Mouse (Mus musculus) stomach, postnatal 0 days (tissue): Measurements from ENCODE around the gene Setx. TPM values are rescaled to one million over a fixed set of nuclear protein-coding genes. Genes with fewer than 3 reads are reported as not detected.

Experiments
- ATAC-seq: fragments of 200-750 bp; cut with Nextera tagmentation; 2 replicates; pipeline ENCODE4 v1.8.0; 2017; ENCODE audit not compliant: low FRiP score, low TSS enrichment
- DNase-seq: peaks from one replicate; pipeline ENCODE4 v3.0.0-alpha.2; 2016; ENCODE audit warnings: low spot score
- H3K27ac ChIP-seq: fragments of 300-500 bp; sonication (generic); replicated peaks from 2 replicates; pipeline ENCODE4 v1.5.1; 2014; ENCODE audit warnings: mild to moderate bottlenecking, control low read depth
- H3K27me3 ChIP-seq: fragments of 300-500 bp; sonication (generic); 2 replicates; pipeline ENCODE4 v1.6.1; 2014; ENCODE audit warnings: low read length; ENCODE audit not compliant: control insufficient read depth, insufficient read depth
- H3K36me3 ChIP-seq: fragments of 300-500 bp; sonication (generic); 2 replicates; pipeline ENCODE4 v1.6.1; 2014; ENCODE audit warnings: low read length, mixed read lengths; ENCODE audit not compliant: control insufficient read depth, insufficient read depth
- H3K4me1 ChIP-seq: fragments of 300-500 bp; sonication (generic); replicated peaks from 2 replicates; pipeline ENCODE4 v1.6.1; 2014; ENCODE audit warnings: antibody characterized with exemption; ENCODE audit not compliant: control insufficient read depth, insufficient read depth
- H3K4me2 ChIP-seq: fragments of 300-500 bp; sonication (generic); replicated peaks from 2 replicates; pipeline ENCODE4 v1.6.1; 2014; ENCODE audit warnings: low read depth, mild to moderate bottlenecking, control low read depth, moderate library complexity
- H3K4me3 ChIP-seq: fragments of 300-500 bp; sonication (generic); 2 replicates; pipeline ENCODE4 v1.5.1; 2014; ENCODE audit warnings: low read depth, low read length, control low read depth
- H3K9ac ChIP-seq: fragments of 300-500 bp; sonication (generic); 2 replicates; pipeline ENCODE4 v1.6.1; 2014; ENCODE audit warnings: mild to moderate bottlenecking, low read length, control low read depth, mixed read lengths
- H3K9me3 ChIP-seq: fragments of 300-500 bp; sonication (generic); 2 replicates; pipeline ENCODE4 v1.6.1; 2016; ENCODE audit warnings: low read length; ENCODE audit not compliant: control insufficient read depth
- CTCF ChIP-seq: IDR thresholded peaks from 2 replicates; pipeline ENCODE4 v1.5.1; 2016; ENCODE audit warnings: antibody characterized with exemption, low read depth, mild to moderate bottlenecking, moderate library complexity
- EP300 ChIP-seq: optimal IDR thresholded peaks from 2 replicates; pipeline ENCODE3; 2016; ENCODE audit warnings: antibody characterized with exemption
- WGBS: fragments of 180-500 bp; shearing (Covaris S2); extraction: QIAGEN DNeasy Blood & Tissue Kit; methylation state at CpG from one replicate; pipeline ENCODE4 v1.1.7; 2014; 5-methylcytosine and 5-hydroxymethylcytosine counted together
- polyA plus RNA-seq: library from polyadenylated mRNA; unstranded; fragments of >200 nt; fragmentation: Nextera tagmentation; extraction: Ambion mirVana; gene quantifications from 2 replicates; pipeline ENCODE4 v1.2.1, GENCODE M21; 2015

Setx gene
- polyA plus RNA-seq, 1 experiment from 2014 or later: 4.8 TPM

- ATAC-seq: no peak
- no peaks in the 10 kb centered on the region for H3K4me1 ChIP-seq
- 87% methylated on average over 5 of the region's 5 CpGs for WGBS
- H3K4me2 ChIP-seq: no peak overlapping the region
- H3K27ac ChIP-seq: no peak overlapping the region
- no peak for TF ChIP-seq CTCF
- TF ChIP-seq EP300: no peak
- no peaks in the 10 kb centered on the region for H3K9me3 ChIP-seq
- no peaks in the 10 kb centered on the region for H3K27me3 ChIP-seq
- no peak for DNase-seq
- H3K4me3 ChIP-seq: no peak overlapping the region
- no peak overlapping the region for H3K9ac ChIP-seq
- no peaks in the 10 kb centered on the region for H3K36me3 ChIP-seq
Observed at GRCm38 (mm10) chr2:29218831-29219230, 94.8 kb downstream of the Setx start.

- Histone ChIP-seq H3K4me1 (no peaks in the 10 kb centered on the region), H3K27me3 (no peaks in the 10 kb centered on the region), H3K9me3 (no peaks in the 10 kb centered on the region), H3K4me2 (no peak overlapping the region), H3K9ac (no peak overlapping the region), H3K36me3 (no peaks in the 10 kb centered on the region), H3K27ac (no peak overlapping the region), H3K4me3 (no peak overlapping the region)
- TF ChIP-seq EP300 (no peak), CTCF (no peak)
- no peak for DNase-seq
- ATAC-seq: no peak
- WGBS: 2% methylated on average over 3 of the region's 4 CpGs
Observed at GRCm38 (mm10) chr2:29222302-29222701, 98.3 kb downstream of the Setx start.

- no peak overlapping the region for H3K27ac ChIP-seq
- no peak overlapping the region for H3K4me2 ChIP-seq
- no peaks in the 10 kb centered on the region for H3K27me3 ChIP-seq
- 42% methylated on average over 7 of the region's 7 CpGs for WGBS
- H3K9me3 ChIP-seq: no peaks in the 10 kb centered on the region
- H3K36me3 ChIP-seq: no peaks in the 10 kb centered on the region
- no peak overlapping the region for H3K4me3 ChIP-seq
- ATAC-seq: no peak
- no peaks in the 10 kb centered on the region for H3K4me1 ChIP-seq
- DNase-seq: no peak
- no peak for TF ChIP-seq CTCF
- no peak for TF ChIP-seq EP300
- H3K9ac ChIP-seq: no peak overlapping the region
Observed at GRCm38 (mm10) chr2:29223591-29224262, 99.7 kb downstream of the Setx start.

GRCm38 (mm10) chr2:29226671-29227070, 102.7 kb downstream of the Setx start:
- Histone ChIP-seq H3K9ac (no peak overlapping the region), H3K4me1 (no peaks in the 10 kb centered on the region), H3K9me3 (no peaks in the 10 kb centered on the region), H3K36me3 (no peaks in the 10 kb centered on the region), H3K4me3 (no peak overlapping the region), H3K27ac (no peak overlapping the region), H3K27me3 (no peaks in the 10 kb centered on the region), H3K4me2 (no peak overlapping the region)
- TF ChIP-seq EP300 (no peak), CTCF (no peak)
- WGBS: 74% methylated on average over 4 of the region's 4 CpGs
- DNase-seq: no peak
- ATAC-seq: no peak

- ATAC-seq (no peak), DNase-seq (no peak)
- Histone ChIP-seq H3K36me3 (no peaks in the 10 kb centered on the region), H3K4me3 (no peak overlapping the region), H3K27ac (no peak overlapping the region), H3K9ac (no peak overlapping the region), H3K9me3 (no peaks in the 10 kb centered on the region), H3K27me3 (no peaks in the 10 kb centered on the region), H3K4me1 (no peaks in the 10 kb centered on the region), H3K4me2 (no peak overlapping the region)
- 62% methylated on average over 9 of the region's 9 CpGs for WGBS
- TF ChIP-seq CTCF (no peak), EP300 (no peak)
Observed at GRCm38 (mm10) chr2:29230191-29230835, 106.3 kb downstream of the Setx start.

Other genes with a start within 250 kb of the Setx start
- gene Barhl1, start 207.5 kb upstream of the Setx start, polyA plus RNA-seq: not detected in 2 replicates
- gene Cfap77, start 69.1 kb upstream of the Setx start, polyA plus RNA-seq: 0.11 and 0.15 TPM in 2 replicates
- gene Ttf1, start 63.9 kb upstream of the Setx start, polyA plus RNA-seq: 3.9 and 4.2 TPM in 2 replicates
- 0.16 and 0.68 TPM in 2 replicates for gene Ntng2, start 128.8 kb downstream of the Setx start, polyA plus RNA-seq
- 24.5 and 25.6 TPM in 2 replicates for gene Med27, start 222.6 kb downstream of the Setx start, polyA plus RNA-seq